Mouse (Mus musculus): Measurements from ENCODE around the gene Rad51b.

DNA sequence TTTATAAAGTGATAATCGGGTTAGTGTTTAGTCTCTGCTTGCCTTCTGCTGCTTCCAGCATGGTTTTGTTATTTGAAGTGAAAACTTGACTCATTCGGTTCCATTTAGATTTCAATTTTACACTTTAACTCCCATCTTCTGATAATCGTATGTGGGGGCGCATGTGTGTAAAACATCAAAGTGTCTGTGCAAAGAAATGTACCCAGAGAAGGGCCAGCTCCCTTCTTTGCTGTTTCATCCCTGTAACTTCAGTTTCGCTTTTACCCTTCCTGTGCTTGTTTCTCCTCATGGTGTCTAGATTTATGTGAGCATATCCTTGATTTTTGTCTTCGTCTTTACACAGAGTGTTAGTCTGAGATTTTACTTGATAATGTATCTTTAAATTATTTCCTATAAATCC lies 142.9 kb downstream of the Rad51b start:
- TF ChIP-seq CTCF (IDR thresholded peaks at IDR 0.05; ENCODE audit: insufficient read depth, low read length) (no peak), POLR2A (IDR thresholded peaks at IDR 0.05; ENCODE audit: borderline replicate concordance, extremely low read depth, low read depth, low read length) (no peak)
